Mouse (Mus musculus) neural tube, postnatal 0 days (tissue): ENCODE results near the gene Oas1c. TPM values are rescaled to one million over a fixed set of nuclear protein-coding genes. Genes with fewer than 3 reads are reported as not detected.

Experiments
- microRNA-seq: library from miRNA; unstranded; fragments of <30 nt; microRNA quantifications from one replicate; pipeline ENCODE4, GENCODE M21; 2016
- polyA plus RNA-seq: library from polyadenylated mRNA; unstranded; fragments of >200 nt; fragmentation: Nextera tagmentation; extraction: Ambion mirVana; gene quantifications from 2 replicates; pipeline ENCODE4 v1.2.1, GENCODE M21; 2015

Oas1c gene
- 0.42 and 0.83 TPM in 2 replicates for polyA plus RNA-seq

GRCm38 (mm10) chr5:120811951-120812819 is at the start of gene Oas1c:
Gene Oas1c, minus strand, starts transcription at chr5:120812514.

GRCm38 (mm10) chr5:120861121-120861520 is 48.8 kb upstream of the Oas1c start, which contains the start of gene Oas1h:
Gene Oas1h, plus strand, starts transcription at chr5:120861421.

DNA sequence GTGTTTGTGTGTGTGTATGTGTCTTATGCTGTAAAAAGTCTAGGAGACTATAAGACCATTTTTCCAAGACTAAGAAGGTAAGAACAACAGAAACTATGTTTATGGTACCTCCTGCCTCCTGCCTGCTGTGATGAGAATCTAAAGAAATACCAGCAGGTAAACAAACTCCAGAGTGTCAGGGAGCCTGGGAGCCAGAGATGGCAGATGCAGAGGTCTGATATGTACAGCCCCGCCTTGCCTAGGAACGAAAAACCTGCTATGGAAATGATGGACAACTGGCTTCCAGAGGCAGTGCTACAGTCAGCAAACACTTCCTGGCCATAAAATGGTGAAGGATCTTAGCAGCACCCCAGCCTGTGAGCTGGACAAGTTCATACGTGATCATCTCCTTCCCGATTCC is 34.8 kb upstream of the Oas1c start, which contains the start of gene Oas1f:
Gene Oas1f (plus strand): TSS at position 301 of the 400 bp plus-strand sequence.

GRCm38 (mm10) chr5:120795480-120796034 is 16.8 kb downstream of the Oas1c start, which contains the start of gene Oas1e:
Gene Oas1e, minus strand, starts transcription at chr5:120795530.

DNA sequence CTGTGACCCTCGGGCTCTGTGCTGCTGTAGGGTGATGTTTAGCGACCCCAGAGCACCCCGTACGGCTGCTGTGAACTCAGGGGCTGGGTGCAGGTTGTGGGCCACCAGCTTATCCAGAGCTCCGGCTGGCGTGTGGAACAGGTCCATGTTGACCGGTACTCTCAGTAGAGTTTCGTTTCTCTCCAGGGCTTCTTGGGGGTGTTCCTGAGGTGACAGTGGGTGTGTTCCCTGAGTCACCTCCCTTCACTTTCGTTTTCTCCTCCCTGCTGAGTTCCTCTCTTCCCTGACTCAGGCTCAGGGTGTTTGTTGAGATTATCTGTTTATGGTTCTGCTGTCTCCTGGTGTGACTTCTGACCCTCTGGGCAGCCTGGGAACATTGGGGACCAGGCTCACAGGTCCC is 34.8 kb downstream of the Oas1c start, which contains the start of gene Oas3:
Gene Oas3 (minus strand): TSS at position 184 of the 400 bp plus-strand sequence.

Small RNA genes lying within 50 kb of the gene (microRNA-seq; reads per million reads assigned to microRNA genes)
- not detected for gene Gm22907

Other genes starting within 250 kb of the Oas1c start
- 21.8 and 23.6 TPM in 2 replicates for gene Tpcn1, start 223.8 kb downstream of the Oas1c start, polyA plus RNA-seq
- 1.1 and 1.2 TPM in 2 replicates for gene Iqcd, start 223.5 kb downstream of the Oas1c start, polyA plus RNA-seq
- 34.9 and 36.0 TPM in 2 replicates for gene Rita1, start 199.9 kb downstream of the Oas1c start, polyA plus RNA-seq
- 26.9 and 28.1 TPM in 2 replicates for gene Ddx54, start 199.8 kb downstream of the Oas1c start, polyA plus RNA-seq
- 1.0 and 1.2 TPM in 2 replicates for gene Cfap73, start 178.3 kb downstream of the Oas1c start, polyA plus RNA-seq
- gene Rasal1, start 163.7 kb downstream of the Oas1c start, polyA plus RNA-seq = 1.5 and 2.8 TPM in 2 replicates
- 61.0 and 64.5 TPM in 2 replicates for gene Dtx1, start 100.6 kb downstream of the Oas1c start, polyA plus RNA-seq
- 0.48 and 0.66 TPM in 2 replicates for gene Oas2, start 62.7 kb downstream of the Oas1c start, polyA plus RNA-seq
- gene Oas3, start 34.9 kb downstream of the Oas1c start, polyA plus RNA-seq = 0.50 and 0.59 TPM in 2 replicates
- gene Oas1e, start 17.0 kb downstream of the Oas1c start, polyA plus RNA-seq = 0.28 and 0.41 TPM in 2 replicates
- not detected in 2 replicates for gene Oas1f, start 34.9 kb upstream of the Oas1c start, polyA plus RNA-seq
- not detected in 2 replicates for gene Oas1h, start 48.9 kb upstream of the Oas1c start, polyA plus RNA-seq
- 0.19 and 0.68 TPM in 2 replicates for gene Oas1g, start 75.1 kb upstream of the Oas1c start, polyA plus RNA-seq
- gene Oas1a, start 95.0 kb upstream of the Oas1c start, polyA plus RNA-seq = 1.9 and 2.8 TPM in 2 replicates
- 0.18 and 0.22 TPM in 2 replicates for gene Oas1d, start 102.0 kb upstream of the Oas1c start, polyA plus RNA-seq
- gene Rph3a, start 197.6 kb upstream of the Oas1c start, polyA plus RNA-seq = 34.4 and 41.8 TPM in 2 replicates